Mouse (Mus musculus) naive thymus-derived CD4-positive, alpha-beta T cell, adult 2 months (primary cell): ENCODE results near the gene Zcchc7.
"Not testable (repeated sequence)": the region's sequence is repeated elsewhere in the genome, so short reads cannot be mapped to it uniquely, and the experiment has no call there.

Experiments
- DNase-seq: peaks from one replicate; pipeline ENCODE4 v3.0.0-alpha.2; 2011; ENCODE audit warnings: low read depth

Zcchc7 gene

GRCm38 (mm10) chr4:44917312-44917848 is 161.7 kb downstream of the Zcchc7 start:
- DNase-seq = no peak

DNA sequence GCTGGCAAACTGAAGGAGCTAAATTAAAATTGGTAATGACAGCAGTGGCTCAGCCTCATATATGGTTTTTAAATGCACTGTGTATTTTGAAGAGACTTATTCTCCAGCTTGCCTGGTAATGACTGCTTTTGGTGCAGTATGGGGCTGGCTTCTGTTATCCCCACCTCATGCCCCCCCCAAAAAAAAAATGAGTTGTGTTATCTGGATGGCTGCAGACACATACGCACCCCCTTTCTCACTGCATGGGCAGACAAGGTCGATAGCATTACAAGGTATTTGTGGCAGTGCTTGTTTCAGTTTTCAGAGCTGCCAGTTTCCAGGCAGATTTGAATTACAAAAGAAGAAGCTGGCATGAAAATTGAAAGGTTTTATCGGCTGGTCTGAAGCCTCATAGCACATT is 162.2 kb downstream of the Zcchc7 start:
- DNase-seq = no peak

DNA sequence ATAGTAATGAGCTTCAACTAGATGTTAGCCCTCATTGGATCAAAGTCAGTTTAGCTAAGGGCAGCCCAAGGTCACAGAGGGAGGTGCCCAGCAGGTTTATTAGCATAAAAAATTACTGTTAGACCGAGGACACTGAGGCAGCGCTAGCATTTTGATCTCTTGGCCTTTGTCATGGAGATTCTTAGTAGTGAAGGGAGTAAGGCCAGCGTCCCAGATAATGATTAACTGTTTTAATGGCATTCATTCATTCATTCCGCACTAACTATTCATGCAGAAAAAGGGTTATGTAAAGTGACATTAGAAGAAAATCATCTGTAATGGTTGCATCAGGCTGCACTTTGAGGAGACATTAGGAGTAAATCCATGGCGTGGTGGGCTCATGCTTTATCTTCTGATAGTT is 165.2 kb downstream of the Zcchc7 start:
- DNase-seq = no peak

DNA sequence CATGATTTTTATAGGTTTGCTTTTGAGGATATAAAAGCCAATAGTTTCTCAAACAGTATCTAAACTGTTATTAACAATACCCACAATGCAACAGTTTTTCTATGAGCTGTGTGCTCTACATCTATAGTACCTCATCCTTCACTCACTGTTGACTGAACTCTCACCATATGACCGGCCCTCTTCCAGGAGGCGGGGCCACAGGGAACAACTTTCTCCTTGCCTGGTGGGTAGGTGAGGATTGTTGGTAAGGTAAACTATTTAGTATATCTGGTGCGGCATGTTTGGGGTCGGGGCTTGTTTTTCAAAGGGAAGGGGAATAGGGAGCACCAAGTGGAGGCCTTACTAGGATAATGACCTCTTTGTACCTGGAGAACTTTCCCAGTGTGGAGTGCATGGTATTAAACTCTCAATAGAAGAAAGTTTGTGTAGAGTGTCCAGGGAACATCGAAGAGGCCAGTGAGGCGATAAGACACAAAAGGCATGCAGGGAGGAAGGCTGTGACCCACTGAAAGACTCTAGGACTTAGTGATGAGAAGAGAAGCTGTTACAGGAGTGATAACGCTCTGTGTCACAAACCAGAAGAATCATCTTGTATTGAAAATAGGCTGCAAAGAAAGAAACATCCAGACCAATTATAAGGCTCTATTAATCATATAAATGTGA is 166.9 kb downstream of the Zcchc7 start:
- DNase-seq = no peak

- DNase-seq = no peak
Observed at GRCm38 (mm10) chr4:44923129-44923481, 167.4 kb downstream of the Zcchc7 start.

GRCm38 (mm10) chr4:44927934-44928333 is 172.3 kb downstream of the Zcchc7 start:
- DNase-seq = no peak

DNA sequence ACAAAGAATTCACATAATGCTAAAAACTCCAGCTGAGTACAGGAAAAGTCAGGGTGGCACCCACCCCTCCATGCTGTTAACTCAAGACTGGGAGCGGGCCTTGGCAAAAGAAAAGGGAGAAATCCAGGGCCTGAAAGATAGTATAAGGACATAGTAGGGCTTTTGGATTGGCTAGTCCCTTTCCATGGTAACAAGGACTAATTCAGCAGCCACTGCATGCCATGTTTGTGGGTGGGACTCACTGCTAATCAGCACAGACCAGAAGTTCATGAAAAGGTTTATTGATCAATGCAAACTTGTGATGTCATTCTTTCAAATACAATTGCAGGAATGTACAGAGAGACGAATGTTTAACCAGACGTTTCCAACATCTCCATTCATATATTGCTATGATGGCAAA is 173.1 kb downstream of the Zcchc7 start:
- DNase-seq = no peak

DNA sequence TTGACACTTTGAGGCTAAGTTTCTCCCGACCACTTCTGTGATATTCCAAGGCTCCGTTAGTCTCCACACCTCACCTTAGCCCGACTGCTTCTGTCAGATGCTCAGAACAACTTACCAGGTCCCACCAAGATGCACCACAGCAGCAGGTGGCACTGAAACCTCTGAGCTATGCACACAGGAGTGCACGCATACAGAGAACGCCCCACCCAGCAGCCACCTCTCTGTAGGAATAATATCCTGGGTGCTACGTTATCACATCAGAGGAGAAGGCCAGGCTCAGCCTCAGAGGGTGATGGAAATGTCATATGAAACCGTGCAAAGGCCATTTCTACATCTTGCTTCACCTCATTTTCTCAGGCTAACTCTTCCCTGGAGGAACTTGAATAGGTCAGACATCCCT is 174.7 kb downstream of the Zcchc7 start:
- no peak for DNase-seq

GRCm38 (mm10) chr4:44931732-44932131 is 176.1 kb downstream of the Zcchc7 start:
- DNase-seq = no peak

- no peak for DNase-seq
Observed at GRCm38 (mm10) chr4:44938359-44939340, 183.0 kb downstream of the Zcchc7 start.

- DNase-seq = no peak
Observed at GRCm38 (mm10) chr4:44939576-44940249, 184.0 kb downstream of the Zcchc7 start.

- DNase-seq = no peak
Observed at GRCm38 (mm10) chr4:44940286-44940685, 184.6 kb downstream of the Zcchc7 start.

GRCm38 (mm10) chr4:44942237-44942636 is 186.6 kb downstream of the Zcchc7 start:
- DNase-seq = no peak

DNA sequence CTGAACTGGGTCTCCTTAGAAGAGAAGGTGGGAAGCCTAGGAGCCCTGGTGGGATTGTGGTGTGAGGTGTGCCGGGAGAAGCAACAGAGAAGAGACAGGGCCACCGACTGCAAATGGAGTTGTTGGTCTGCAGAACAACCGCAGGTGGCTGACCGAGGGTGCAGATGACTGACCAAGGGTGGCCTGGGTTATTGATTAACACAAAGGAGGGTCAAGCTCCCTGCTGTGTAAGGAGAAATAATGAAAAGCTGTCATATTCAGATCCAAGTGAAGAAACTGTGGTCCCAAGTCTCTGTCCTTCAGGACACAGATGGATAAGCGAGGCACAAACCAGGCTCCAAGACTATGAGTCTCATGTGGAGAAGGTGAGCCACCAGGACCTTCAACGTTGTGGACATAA is 187.8 kb downstream of the Zcchc7 start:
- DNase-seq = no peak

- DNase-seq = no peak
Observed at GRCm38 (mm10) chr4:44944426-44945075, 188.9 kb downstream of the Zcchc7 start.

DNA sequence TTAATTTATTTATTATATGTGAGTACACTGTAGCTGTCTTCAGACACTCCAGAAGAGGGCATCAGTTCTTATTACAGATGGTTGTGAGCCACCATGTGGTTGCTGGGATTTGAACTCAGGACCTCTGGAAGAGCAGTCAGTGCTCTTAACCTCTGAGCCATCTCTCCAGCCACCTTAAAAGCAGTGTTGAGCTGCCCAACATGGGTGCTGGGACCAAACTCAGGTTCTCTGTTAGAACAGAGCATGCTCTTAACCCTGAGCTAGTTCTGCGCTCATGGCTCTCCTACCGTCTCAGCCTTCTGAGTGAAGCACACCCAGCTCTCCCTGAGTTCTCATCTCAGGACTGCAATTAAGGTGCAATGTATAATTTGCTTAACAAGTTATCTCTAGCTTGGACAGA is 190.4 kb downstream of the Zcchc7 start:
- DNase-seq = not testable (repeated sequence)

DNA sequence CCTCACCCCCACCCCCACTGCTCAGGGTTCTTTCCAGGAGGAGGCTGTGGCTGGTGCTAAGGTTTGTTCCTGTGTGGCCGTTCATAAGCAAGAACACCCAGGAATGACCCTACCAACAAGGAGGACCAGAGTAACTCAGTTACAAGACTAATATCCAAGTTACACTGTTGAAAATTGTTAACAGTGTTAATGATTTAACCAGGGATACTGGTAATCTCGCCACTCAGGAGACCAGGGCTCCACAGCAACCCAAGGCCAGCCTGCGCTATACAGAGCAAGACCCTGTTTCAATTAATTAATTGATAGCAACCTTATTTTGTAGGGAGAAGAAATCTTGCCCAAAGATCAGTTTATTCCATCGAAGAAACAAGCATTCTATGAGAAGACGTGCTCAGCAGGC is 191.8 kb downstream of the Zcchc7 start:
- DNase-seq = no peak

DNA sequence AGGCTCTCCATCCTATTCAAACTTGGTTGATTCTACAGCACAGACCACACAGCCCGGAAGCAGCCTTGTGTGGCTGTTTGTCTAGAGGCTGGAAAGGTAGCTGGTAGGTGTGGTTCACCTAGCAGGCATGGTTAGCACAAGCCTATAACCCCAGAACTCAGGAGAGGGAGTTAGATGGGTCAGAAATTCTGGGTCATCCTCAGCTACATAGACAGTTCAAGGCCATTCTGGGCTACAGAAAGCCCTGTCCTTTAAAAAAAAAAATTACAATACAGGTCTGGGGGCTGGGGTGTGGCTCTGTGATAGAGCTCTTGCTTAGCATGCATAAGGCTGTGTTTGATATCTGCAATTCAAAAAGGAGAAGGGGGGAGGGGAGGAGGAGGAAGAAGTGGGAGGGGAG is 192.6 kb downstream of the Zcchc7 start:
- no peak for DNase-seq

DNA sequence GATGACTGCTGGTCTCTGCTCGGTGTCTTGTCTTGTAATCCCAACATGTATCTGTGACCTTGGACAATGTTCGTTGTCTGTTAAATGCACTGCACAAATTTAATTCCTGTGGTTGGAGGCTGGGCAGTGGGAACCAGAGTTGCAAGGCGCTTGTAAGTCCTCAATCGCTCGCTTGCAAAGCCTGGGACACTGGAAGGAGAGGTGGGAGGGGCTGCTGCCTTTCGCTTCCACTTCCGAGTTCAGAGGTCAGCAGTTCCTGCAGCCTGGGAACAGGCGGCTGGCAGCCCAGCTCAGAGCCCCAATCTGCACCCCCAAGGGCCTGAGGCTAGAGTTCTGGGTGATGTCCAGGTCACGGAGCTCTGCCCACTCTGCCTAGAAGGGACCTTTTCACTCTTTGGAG is 197.4 kb downstream of the Zcchc7 start:
- DNase-seq = no peak

- no peak for DNase-seq
Observed at GRCm38 (mm10) chr4:44958776-44959175, 203.1 kb downstream of the Zcchc7 start.

GRCm38 (mm10) chr4:44959220-44959619 is 203.5 kb downstream of the Zcchc7 start:
- DNase-seq = no peak

- DNase-seq = no peak
Observed at GRCm38 (mm10) chr4:44963156-44963555, 207.5 kb downstream of the Zcchc7 start.
